Mouse (Mus musculus) embryo, embryonic 10.5 days (tissue): ENCODE data around the gene Synpo2.

Source experiments
- DNase-seq: peaks from one replicate; pipeline ENCODE4 v3.0.0-alpha.2; 2015; ENCODE audit warnings: low spot score

Gene Synpo2

GRCm38 (mm10) chr3:123204658-123205057 lies 31.3 kb downstream of the Synpo2 start:
- DNase-seq = no peak

GRCm38 (mm10) chr3:123201798-123202197 lies 34.2 kb downstream of the Synpo2 start:
- DNase-seq = no peak

DNA sequence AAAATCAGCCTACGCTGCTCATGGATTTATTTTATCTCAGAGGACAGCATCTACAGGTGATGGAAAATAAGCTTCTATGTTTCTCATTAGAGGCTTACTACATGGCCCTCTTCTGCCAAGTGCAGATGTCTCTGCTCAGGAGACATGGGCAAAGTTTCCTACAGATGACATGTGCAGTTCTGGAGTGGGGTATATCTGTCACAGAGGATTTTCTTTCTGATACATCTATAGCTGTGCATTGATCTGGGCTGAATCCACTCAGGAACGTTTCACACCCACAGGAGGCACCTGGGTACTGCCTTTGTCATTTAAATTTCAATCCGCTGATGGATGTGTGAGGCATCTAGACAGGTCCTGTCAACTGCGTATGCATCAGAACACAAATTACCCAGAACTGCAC lies 42.2 kb downstream of the Synpo2 start:
- no peak for DNase-seq

DNA sequence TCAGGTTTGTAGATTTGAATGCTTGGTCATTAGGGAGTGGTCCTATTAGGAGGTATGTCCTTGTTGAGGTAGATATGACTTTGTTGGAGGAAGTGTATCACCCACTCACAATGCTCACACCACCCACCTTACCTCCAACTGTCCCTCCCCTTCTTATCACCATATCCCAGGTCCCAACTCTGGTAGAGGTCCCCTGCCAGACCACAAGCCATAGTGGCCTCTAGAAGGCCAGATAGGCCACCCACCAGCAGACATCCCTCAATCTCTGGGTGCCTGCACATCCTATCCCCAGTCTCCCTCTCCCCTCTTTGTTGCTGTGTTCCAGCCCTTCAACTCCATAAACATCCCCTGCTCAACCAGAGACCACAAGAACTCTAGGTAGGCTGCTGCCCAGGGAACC lies 44.3 kb downstream of the Synpo2 start:
- no peak for DNase-seq

GRCm38 (mm10) chr3:123190329-123190728 lies 45.6 kb downstream of the Synpo2 start:
- no peak for DNase-seq

DNA sequence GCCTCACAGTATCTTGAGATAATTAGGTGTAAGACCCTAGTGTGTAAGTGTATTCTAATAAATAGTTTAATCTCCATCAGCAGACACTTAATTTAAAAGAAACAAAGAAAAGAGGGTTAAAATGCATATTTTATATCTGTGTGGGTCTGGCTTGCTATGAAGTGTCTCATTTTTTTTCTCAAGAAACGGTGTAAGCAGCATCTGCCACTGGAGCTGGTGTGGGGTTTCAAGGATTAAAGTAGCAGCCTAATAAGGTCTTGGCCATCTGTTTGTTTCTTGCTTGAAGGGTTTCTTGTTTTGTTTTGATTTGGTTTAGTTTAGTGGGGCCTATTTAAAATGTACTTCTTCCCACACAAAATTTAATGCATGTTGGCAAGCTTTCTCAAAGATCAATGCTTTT lies 46.1 kb downstream of the Synpo2 start:
- no peak for DNase-seq

- no peak for DNase-seq
These were observed 47.2 kb downstream of the Synpo2 start for GRCm38 (mm10) chr3:123188616-123189230.

GRCm38 (mm10) chr3:123187370-123188124 lies 48.4 kb downstream of the Synpo2 start:
- no peak for DNase-seq

- DNase-seq = no peak
These were observed 50.6 kb downstream of the Synpo2 start for GRCm38 (mm10) chr3:123185238-123185925.

GRCm38 (mm10) chr3:123184281-123184680 lies 51.7 kb downstream of the Synpo2 start:
- no peak for DNase-seq

DNA sequence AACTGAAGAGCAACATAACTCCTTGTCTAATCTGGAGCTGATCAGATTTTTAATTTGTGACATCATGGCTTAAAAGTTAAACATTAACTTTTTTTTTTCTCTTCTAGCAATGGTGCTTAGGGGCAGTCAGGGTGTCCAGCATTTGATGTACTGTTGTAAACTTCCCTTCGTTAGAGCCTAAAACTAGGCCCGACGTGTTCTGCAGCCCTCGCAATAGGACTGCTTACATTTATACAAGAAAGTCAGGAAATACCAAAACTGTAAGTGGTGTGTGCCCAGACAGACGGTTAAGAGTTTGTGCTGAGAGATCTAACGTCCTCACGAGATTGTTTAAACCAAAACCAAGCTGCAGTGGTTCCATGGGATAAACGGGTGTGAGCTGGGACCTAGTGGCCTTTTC lies 56.4 kb downstream of the Synpo2 start:
- no peak for DNase-seq

DNA sequence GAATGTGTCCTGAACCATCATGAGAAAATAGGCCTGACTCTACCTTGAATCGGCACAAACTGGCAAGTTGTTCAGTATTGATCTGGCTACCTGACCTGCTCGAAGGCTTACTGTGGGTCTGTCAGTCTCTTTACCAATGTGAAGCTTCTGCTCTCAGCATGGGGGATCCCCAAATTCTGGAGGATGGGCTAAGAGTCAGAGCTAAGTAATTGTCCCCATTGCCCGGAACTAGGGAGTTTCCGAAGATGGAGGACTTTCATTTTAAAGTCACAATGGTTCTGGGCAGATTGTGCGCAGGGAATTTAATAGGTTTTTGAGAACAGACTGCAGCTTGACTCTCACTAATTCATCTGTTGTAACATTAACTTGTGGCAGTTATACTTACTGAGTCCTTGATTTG lies 56.9 kb downstream of the Synpo2 start:
- no peak for DNase-seq

DNA sequence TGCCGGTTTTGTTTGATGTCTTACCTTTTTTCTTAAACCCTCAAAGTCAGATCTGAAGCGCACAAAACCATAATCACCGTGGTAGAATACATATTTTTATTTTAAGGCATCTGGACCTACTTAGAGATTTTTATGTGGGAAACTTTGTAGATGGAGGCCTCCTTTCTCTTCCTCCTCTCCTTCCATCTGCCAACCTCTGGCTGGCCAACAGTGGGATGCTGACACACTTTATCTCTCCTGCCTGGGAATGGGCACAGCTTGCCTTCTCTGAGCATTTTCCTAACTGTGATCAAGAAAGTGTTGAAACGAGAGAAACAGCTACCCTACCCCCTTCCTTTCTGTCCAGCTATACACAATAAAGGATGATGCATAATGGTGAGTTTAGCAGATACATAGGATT lies 57.5 kb downstream of the Synpo2 start:
- DNase-seq = no peak

GRCm38 (mm10) chr3:123176366-123177334 lies 59.3 kb downstream of the Synpo2 start:
- DNase-seq = no peak

DNA sequence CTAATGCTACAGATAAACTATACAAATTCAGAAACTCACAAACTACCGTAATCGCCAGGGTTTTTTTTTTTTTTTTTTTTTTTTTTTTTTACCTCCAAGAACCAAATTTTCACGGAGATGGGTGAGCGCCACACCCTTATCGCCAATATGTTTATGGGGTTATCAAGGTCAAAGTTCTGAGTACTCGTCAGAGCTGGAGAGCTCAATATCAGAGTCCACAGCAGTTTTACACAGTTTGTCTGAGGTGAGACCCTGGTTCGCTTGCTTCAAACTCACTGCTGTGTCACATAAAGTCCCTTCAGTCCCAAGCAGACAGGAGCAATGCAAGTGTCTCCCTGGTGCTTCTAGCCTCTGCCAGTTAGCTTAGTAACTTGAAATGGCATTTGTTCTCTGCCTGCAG lies 60.8 kb downstream of the Synpo2 start:
- DNase-seq = no peak

- DNase-seq = no peak
These were observed 61.6 kb downstream of the Synpo2 start for GRCm38 (mm10) chr3:123174379-123174697.

DNA sequence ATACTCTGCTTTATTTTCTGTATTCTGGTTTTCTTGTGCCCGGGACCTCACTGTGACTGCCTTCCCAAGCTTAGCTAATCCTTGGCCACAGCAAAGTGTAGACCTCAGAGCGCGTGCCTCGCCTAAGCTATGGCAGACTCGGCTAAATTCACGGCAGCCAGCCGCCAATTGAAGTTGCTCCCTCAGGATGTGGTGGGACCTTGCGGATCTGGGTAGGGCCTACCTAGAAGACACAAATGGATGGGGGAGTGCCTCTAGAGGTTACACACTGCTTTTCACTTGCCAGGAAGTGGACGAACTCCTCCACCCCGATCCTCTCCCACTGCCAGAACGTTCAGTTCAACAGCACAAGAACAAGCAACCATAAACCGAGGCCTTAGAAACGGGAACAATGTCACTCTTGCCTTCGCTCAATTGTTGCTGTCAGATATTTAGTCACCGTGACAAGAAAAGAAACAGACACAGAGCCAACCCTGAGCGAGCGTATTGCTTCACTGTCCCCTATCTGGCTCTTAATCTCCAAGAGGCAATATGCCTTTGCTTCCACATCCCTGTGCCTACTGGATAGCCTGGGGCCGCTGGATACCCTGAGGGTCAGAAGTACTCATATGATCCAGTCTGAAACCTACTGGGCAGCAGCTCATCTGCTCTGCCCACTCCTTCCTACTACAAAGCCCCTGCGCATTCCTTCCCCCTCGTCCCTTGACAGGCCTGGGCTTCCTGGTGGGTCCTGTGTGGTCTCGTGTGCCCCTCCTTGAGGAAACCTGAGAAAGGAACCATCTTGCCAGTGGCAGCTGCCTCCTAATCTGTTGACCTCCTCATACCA lies 62.2 kb downstream of the Synpo2 start:
- no peak for DNase-seq

DNA sequence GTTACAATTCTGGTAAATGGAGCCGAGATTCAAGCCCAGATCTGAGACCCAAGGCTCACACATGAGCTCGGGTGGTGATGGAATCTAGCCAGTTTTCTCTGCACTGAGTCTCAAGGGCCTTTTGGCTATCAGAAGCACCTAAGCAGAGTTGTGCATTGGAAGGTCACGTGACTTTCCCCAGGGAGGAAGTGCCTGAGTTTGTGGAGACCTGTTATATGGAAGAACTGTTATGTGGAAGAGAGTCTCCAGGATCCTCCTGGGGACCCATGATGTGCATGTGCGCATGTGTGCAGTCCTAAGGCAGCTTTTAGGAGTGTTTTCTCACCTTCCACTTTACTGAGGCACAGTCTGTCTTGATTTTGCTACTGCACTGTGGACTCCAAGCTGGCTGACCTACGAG lies 63.8 kb downstream of the Synpo2 start:
- no peak for DNase-seq

GRCm38 (mm10) chr3:123169398-123169797 lies 66.6 kb downstream of the Synpo2 start:
- no peak for DNase-seq

GRCm38 (mm10) chr3:123168815-123169214 lies 67.1 kb downstream of the Synpo2 start:
- DNase-seq = peak; percentile 86

DNA sequence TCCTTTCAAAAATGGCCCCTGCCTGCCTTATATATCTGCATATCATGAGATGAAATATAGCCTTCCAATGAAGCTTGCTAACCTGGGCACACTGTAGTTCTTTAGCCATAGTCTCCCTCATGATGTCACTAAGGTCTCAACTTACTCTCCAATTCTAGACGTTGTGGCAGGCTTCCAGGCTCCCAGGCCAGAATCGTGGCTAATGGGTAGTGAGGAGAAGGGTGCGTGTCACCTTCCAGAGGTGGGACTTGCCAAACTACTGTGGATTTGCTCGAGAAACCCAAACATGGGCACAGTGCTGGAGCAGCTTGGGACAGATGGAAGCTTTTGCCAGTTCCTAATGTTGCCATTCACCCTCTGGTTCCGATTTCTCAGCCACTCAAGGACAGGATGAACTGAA lies 69.5 kb downstream of the Synpo2 start:
- no peak for DNase-seq
